Mouse (Mus musculus): Measurements from ENCODE around the gene Olfr195. TPM values are rescaled to one million over a fixed set of nuclear protein-coding genes. Genes with fewer than 3 reads are reported as not detected.

Gene Olfr195
- not detected in 2 replicates for polyA plus RNA-seq (2012; rRNA removed)

DNA sequence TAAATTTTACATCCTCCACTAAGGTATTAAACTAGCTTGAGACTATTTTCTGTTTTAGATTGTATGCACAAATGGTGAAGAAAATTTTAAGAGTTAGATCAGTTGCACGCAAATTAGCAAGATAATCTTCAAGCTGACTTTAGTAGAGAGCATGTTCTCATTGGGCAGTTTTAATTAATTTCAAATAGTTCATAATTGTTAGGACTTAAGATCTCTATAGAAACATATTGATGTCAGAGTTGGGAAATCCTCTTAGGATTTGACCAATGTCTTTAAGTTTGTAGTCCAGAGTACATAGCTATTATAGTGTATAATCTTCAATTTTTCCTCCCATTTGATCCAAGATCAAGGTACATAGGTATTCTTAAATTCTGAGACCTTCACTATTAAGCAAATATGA, at the start of gene Olfr195:
TSS of gene Olfr195 (plus strand) at position 301 of the 400 bp plus-strand sequence.

DNA sequence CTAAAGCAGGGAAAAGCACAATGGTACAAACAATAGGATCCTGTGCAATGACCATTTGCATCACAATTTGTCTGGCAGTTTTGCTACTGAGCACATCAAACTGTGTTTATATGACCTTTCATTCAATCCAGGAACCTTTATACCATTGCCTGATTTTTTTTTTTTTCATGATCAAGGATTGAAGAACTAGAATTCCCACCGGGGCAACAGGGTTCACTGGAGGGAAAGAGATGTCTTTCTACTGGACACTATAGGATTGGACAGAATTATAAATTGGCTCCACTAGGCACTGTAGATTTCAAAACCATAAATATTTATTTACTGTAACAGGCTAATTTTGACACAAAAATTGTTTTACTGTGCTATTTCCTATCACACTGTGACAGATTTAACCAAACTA, 35.1 kb upstream of the Olfr195 start, which contains the start of gene Olfr193:
TSS of gene Olfr193 (minus strand) at position 101 of the 400 bp plus-strand sequence.

DNA sequence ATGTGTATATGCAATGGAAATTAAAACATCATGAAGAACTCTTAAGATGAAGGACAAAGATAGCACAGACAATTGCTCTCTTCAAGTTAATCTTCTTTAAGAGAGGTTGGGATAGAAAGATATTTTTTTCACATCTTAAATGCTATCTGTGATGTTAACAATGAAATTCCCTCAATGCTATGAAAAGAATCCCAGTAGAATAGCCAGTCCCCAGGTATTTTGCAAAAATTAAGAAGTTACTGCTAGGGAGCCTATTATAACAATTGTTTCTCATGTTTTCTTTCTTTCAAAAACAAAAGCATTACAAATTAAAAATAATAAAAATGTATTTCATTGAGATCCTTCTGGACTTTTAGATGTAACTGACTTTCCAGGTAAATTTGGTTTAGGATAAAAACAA, 25.9 kb upstream of the Olfr195 start, which contains the start of gene Olfr194:
TSS of gene Olfr194 (minus strand) at position 101 of the 400 bp plus-strand sequence.

DNA sequence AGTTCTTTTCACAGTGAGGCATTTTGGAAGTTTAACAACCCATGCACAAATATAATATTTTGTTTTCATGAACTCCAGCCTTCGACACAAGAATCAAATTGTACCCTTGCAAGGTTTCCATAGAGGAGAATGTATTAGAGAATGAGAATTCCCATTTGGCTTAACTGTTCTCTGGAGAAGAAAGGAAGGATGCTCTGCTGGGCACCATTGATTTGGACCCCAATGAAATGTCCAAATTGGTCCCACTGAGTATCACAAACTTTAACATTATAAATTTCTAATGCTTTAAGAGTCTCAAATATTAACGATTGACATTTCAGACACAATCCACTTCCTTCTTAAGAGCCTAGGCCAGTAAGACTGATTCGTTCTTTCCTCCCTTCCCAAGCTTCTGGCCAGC, 23.5 kb downstream of the Olfr195 start, which contains the start of gene Olfr196:
TSS of gene Olfr196 (minus strand) at position 101 of the 400 bp plus-strand sequence.

Other genes starting within 250 kb of the Olfr195 start
- not detected in 2 replicates for gene Olfr181, start 218.3 kb upstream of the Olfr195 start, polyA plus RNA-seq (2012; rRNA removed)
- gene Olfr180, start 217.7 kb upstream of the Olfr195 start, polyA plus RNA-seq (2012; rRNA removed), result not detected in 2 replicates
- not detected in 2 replicates for gene Olfr183, start 151.7 kb upstream of the Olfr195 start, polyA plus RNA-seq (2012; rRNA removed)
- gene Olfr186, start 116.8 kb upstream of the Olfr195 start, polyA plus RNA-seq (2012; rRNA removed), result not detected in 2 replicates
- gene Olfr187, start 107.3 kb upstream of the Olfr195 start, polyA plus RNA-seq (2012; rRNA removed), result not detected in 2 replicates
- gene Olfr190, start 69.0 kb upstream of the Olfr195 start, polyA plus RNA-seq (2012; rRNA removed), result not detected in 2 replicates
- gene Olfr191, start 57.2 kb upstream of the Olfr195 start, polyA plus RNA-seq (2012; rRNA removed), result not detected in 2 replicates
- not detected in 2 replicates for gene Olfr193, start 35.2 kb upstream of the Olfr195 start, polyA plus RNA-seq (2012; rRNA removed)
- gene Olfr194, start 26.0 kb upstream of the Olfr195 start, polyA plus RNA-seq (2012; rRNA removed), result not detected in 2 replicates
- not detected in 2 replicates for gene Olfr196, start 23.4 kb downstream of the Olfr195 start, polyA plus RNA-seq (2012; rRNA removed)
- gene Olfr198, start 56.5 kb downstream of the Olfr195 start, polyA plus RNA-seq (2012; rRNA removed), result not detected in 2 replicates
- not detected in 2 replicates for gene Olfr199, start 72.7 kb downstream of the Olfr195 start, polyA plus RNA-seq (2012; rRNA removed)
- gene Olfr201, start 125.6 kb downstream of the Olfr195 start, polyA plus RNA-seq (2012; rRNA removed), result 0.01 TPM in 2 replicates
- gene Olfr202, start 139.7 kb downstream of the Olfr195 start, polyA plus RNA-seq (2012; rRNA removed), result not detected in 2 replicates
- not detected in 2 replicates for gene Olfr203, start 151.8 kb downstream of the Olfr195 start, polyA plus RNA-seq (2012; rRNA removed)
- gene Olfr204, start 171.2 kb downstream of the Olfr195 start, polyA plus RNA-seq (2012; rRNA removed), result not detected in 2 replicates
- not detected in 2 replicates for gene Olfr205, start 184.1 kb downstream of the Olfr195 start, polyA plus RNA-seq (2012; rRNA removed)
- gene Olfr206, start 202.2 kb downstream of the Olfr195 start, polyA plus RNA-seq (2012; rRNA removed), result not detected in 2 replicates
- gene Olfr209, start 216.9 kb downstream of the Olfr195 start, polyA plus RNA-seq (2012; rRNA removed), result not detected in 2 replicates